Mouse (Mus musculus): ENCODE measurements at regions not wholly inside any gene's neighbourhood (a gene's known extent, or its start where the extent isn't known, plus 50 kb on each side); places are given as distances from the start of the nearest gene placed in this dataset.

DNA sequence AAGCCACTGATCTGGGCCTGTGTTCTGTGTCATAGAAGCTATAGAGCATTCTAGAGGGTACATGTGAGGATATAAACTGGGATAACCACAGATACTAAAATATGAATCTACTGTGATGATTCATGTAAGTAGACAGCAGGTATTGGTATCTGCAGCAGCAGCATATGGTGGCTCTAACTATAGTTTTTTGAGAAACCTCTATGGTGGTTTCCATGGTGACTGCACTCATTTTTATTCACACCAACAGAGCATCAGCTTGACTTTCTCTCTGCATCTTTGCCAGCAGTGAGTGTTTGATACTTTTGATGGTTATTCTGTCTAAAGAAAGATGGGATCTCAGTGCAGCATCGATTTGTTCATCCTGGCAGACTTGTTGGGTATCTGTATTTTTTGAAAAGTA is 126.8 kb downstream of the Casp12 start:
- TF ChIP-seq CTCF (IDR thresholded peaks at IDR 0.05; ENCODE audit: control insufficient read depth, insufficient read depth, insufficient replicate concordance, low read depth, low read length) = no peak
- TF ChIP-seq POLR2A (IDR thresholded peaks at IDR 0.05; ENCODE audit: control insufficient read depth, low read depth, low read length) = no peak

Measured in testis, adult 2 months (tissue).